20 mouse cellular contexts compared by ENCODE assay signal in the genomic region with DNA sequence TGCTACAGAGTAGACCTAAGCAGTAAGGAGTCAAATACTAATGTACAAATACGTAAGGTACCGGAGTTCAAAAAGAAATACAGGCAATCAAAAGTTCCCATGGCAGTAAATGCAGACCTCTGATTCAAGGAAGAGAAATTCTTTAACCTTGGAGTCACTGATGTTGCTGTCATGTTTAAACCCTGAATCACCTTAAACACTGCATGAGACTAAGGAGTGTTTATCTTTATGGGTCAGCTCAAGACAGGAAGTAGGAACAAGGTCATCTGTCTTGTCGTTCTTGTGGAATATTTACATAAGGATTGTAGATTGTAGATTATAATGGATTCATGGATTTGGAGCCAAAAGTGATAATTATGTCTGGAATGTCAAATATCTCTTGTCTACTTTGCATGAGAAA.
DNase-seq lines count a peak whose midpoint lies in the region; ATAC-seq and TF ChIP-seq lines count a peak whose summit lies in the region.
"Had no signal": no experiment of that assay in that cellular context is flagged by ENCODE, and none has a peak within 500 bp of the region (broad histone marks: within the 10 kb centered on the region; RNA-seq: fewer than 3 reads in every experiment).

No protein-coding gene starts in this region.

- TF ChIP-seq CTCF in intestine, postnatal 0 days (IDR thresholded peaks at IDR 0.05; ENCODE audit: low read depth) = no peak
- no peak for TF ChIP-seq CTCF in kidney, adult 2 months (conservative IDR thresholded peaks at IDR 0.05; ENCODE audit: insufficient read depth, insufficient read length, low read depth, low read length)

- no peaks in the 10 kb centered on the region for H3K36me3 ChIP-seq in intestine, embryonic 15.5 days
- no peaks in the 10 kb centered on the region for H3K36me3 ChIP-seq in intestine, postnatal 0 days (ENCODE audit: control insufficient read depth, insufficient read depth)
- no peaks in the 10 kb centered on the region for H3K36me3 ChIP-seq in kidney, adult 2 months (ENCODE audit: control insufficient read depth, insufficient read depth, low read length)
- H3K36me3 ChIP-seq: embryonic facial prominence, embryonic 10.5 days; forebrain, embryonic 10.5 days; heart, embryonic 12.5 days; hindbrain, embryonic 15.5 days had no signal

- WGBS in intestine, embryonic 15.5 days = 33% methylated on average over 3 of the region's 3 CpGs
- 27% methylated on average over 3 of the region's 3 CpGs for WGBS in intestine, postnatal 0 days
- 62% methylated on average over 3 of the region's 3 CpGs for WGBS in kidney, adult 2 months

- H3K9me3 ChIP-seq in intestine, embryonic 15.5 days = no peaks in the 10 kb centered on the region
- H3K9me3 ChIP-seq in intestine, postnatal 0 days (ENCODE audit: control insufficient read depth) = no peaks in the 10 kb centered on the region
- H3K9me3 ChIP-seq: embryonic facial prominence, embryonic 10.5 days; forebrain, embryonic 10.5 days; heart, embryonic 12.5 days; hindbrain, embryonic 15.5 days had no signal

- H3K4me2 ChIP-seq in intestine, embryonic 15.5 days (replicated peaks) = no peak overlapping the region
- no peak overlapping the region for H3K4me2 ChIP-seq in intestine, postnatal 0 days (replicated peaks; ENCODE audit: low read depth)
- H3K4me2 ChIP-seq: heart, embryonic 12.5 days; hindbrain, embryonic 15.5 days had no signal

- no peak overlapping the region for H3K4me3 ChIP-seq in intestine, embryonic 15.5 days (replicated peaks)
- H3K4me3 ChIP-seq in intestine, postnatal 0 days (ENCODE audit: low read depth, low read length) = no peak overlapping the region
- H3K4me3 ChIP-seq in kidney, adult 2 months (ENCODE audit: insufficient read depth, low read depth, low read length) = no peak overlapping the region
- H3K4me3 ChIP-seq: embryonic facial prominence, embryonic 10.5 days; erythroblast, embryonic 14.5 days; forebrain, embryonic 10.5 days; gastrocnemius, adult 2 months; heart, embryonic 12.5 days; hindbrain, embryonic 15.5 days had no signal

- DNase-seq in 3134 (ENCODE audit: extremely low read depth, insufficient read length, low spot score) = peak; percentile 31
- DNase-seq in Muller cell, postnatal 12 days (ENCODE audit: inconsistent ontology term) = peak; percentile 84
- peak; percentile 2 for DNase-seq in embryo, embryonic 11 days
- DNase-seq in yolk sac, embryonic 10.5 days (ENCODE audit: low spot score) = no peak
- no peak for DNase-seq in kidney, adult 2 months
- no peak for DNase-seq in spleen, postnatal 36 days (ENCODE audit: low spot score in 2 of 2)
- DNase-seq: adrenal gland, adult 8-10 months; adrenal gland, postnatal 36 days; cerebellum, adult 2 months; cerebellum, postnatal 10 days; gastrocnemius, adult 2 months; gastrocnemius, postnatal 25 days had no signal

- no peaks in the 10 kb centered on the region for H3K27me3 ChIP-seq in intestine, embryonic 15.5 days (replicated peaks)
- no peaks in the 10 kb centered on the region for H3K27me3 ChIP-seq in intestine, postnatal 0 days (replicated peaks; ENCODE audit: control insufficient read depth, insufficient read depth, low read length)
- no peaks in the 10 kb centered on the region for H3K27me3 ChIP-seq in kidney, adult 2 months (replicated peaks; ENCODE audit: control insufficient read depth, insufficient read depth, low read length)
- H3K27me3 ChIP-seq: heart, embryonic 12.5 days; hindbrain, embryonic 15.5 days had no signal

- TF ChIP-seq POLR2A in kidney, adult 2 months (IDR thresholded peaks at IDR 0.05; ENCODE audit: low read depth, low read length) = no peak

- no peak overlapping the region for H3K27ac ChIP-seq in intestine, embryonic 15.5 days
- H3K27ac ChIP-seq in intestine, postnatal 0 days (ENCODE audit: low read depth, low read length) = no peak overlapping the region
- no peak overlapping the region for H3K27ac ChIP-seq in kidney, adult 2 months (ENCODE audit: insufficient read depth, low read depth, low read length)
- H3K27ac ChIP-seq: embryonic facial prominence, embryonic 10.5 days; forebrain, embryonic 10.5 days; gastrocnemius, adult 2 months; hindbrain, embryonic 15.5 days had no signal

- H3K4me1 ChIP-seq in intestine, embryonic 15.5 days (replicated peaks) = no peaks in the 10 kb centered on the region
- no peaks in the 10 kb centered on the region for H3K4me1 ChIP-seq in intestine, postnatal 0 days (replicated peaks; ENCODE audit: control insufficient read depth, insufficient read depth, low read length)
- no peaks in the 10 kb centered on the region for H3K4me1 ChIP-seq in kidney, adult 2 months (ENCODE audit: control insufficient read depth, insufficient read depth, low read length)
- H3K4me1 ChIP-seq: embryonic facial prominence, embryonic 10.5 days; forebrain, embryonic 10.5 days; heart, embryonic 12.5 days; hindbrain, embryonic 15.5 days had no signal

- ATAC-seq in intestine, embryonic 15.5 days = 0 out of 2 replicates have a peak, but pooled peaks have one; percentile 43
- ATAC-seq in intestine, postnatal 0 days = no peak
- ATAC-seq: forebrain, embryonic 14.5 days had no signal

- no peak overlapping the region for H3K9ac ChIP-seq in intestine, embryonic 15.5 days
- H3K9ac ChIP-seq in intestine, postnatal 0 days (ENCODE audit: low read depth, low read length) = no peak overlapping the region
- H3K9ac ChIP-seq: heart, embryonic 12.5 days; hindbrain, embryonic 15.5 days had no signal

Comparison
In these comparisons a context has a peak if more than half of its experiments do, and no peak if none do; other contexts are left out.
1. DNase-seq: peak in 3134 (single experiment), Muller cell, postnatal 12 days (single experiment) and embryo, embryonic 11 days (single experiment); none in yolk sac, embryonic 10.5 days (single experiment), kidney, adult 2 months (single experiment) and spleen, postnatal 36 days (0 of 2).